Mouse (Mus musculus) C2C12 (cell line): ENCODE measurements around the gene Cask.

Source experiments
- CTCF ChIP-seq: IDR thresholded peaks from one replicate; pipeline ENCODE4 v1.5.1; 2011; ENCODE audit not compliant: control insufficient read depth, insufficient read depth, insufficient read length
- MAX ChIP-seq: IDR thresholded peaks from one replicate; pipeline ENCODE4 v1.6.1; 2011; ENCODE audit warnings: mild to moderate bottlenecking, control low read depth
- MYOD1 ChIP-seq: IDR thresholded peaks from one replicate; pipeline ENCODE4 v1.6.1; 2011; ENCODE audit warnings: low read depth; ENCODE audit not compliant: control insufficient read depth, insufficient read length

DNA sequence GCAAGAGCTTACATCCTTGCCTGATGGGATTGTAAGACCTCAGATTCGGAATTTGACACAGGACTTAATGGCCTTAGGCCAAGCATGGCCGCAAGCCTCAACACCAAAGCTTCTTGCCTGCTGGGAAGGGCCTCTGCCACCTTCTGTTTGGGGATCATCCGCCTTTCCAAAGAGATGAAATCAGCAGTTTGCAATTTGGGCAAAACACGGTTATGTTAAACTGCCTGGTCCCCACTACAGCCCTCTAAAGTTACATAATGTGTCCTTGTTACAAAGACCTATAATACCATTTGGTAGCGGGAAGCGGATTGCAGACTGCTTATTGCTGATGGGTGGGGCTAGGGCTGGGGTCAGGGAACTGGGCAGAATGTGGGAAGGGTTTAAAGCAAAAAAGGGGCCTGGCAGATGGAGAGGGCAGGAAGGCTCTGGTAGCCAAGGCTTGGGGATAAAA, 384.0 kb downstream of the Cask start:
- TF ChIP-seq CTCF (no peak), MAX (no peak), MYOD1 (no peak)
